Mouse (Mus musculus) T-cell, adult 2 months (primary cell): ENCODE data around the gene Rabl2.

Experiments
- DNase-seq: peaks from one replicate; pipeline ENCODE4 v3.0.0; 2022; ENCODE audit warnings: low spot score

Gene Rabl2

DNA sequence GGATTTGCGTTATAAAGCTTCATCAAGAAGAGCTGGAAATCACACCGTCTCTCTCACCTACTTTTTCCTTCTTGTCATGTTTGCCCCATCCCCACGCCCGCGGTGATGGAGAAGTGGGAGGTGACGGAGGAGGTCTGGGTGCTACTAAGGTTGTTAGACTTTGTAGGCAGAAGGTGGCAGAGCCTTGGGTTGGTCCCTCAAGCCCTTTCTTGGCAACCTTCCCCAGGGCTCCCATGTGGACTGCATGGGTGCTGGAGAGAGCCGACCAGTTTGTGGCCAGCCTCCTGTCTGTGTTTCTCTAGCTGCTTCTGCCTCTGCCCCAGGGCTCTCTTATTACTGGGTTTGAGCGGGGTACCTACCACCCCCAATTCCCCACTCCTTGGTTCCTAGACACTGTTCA, 41.2 kb downstream of the Rabl2 start:
- DNase-seq: no peak

DNA sequence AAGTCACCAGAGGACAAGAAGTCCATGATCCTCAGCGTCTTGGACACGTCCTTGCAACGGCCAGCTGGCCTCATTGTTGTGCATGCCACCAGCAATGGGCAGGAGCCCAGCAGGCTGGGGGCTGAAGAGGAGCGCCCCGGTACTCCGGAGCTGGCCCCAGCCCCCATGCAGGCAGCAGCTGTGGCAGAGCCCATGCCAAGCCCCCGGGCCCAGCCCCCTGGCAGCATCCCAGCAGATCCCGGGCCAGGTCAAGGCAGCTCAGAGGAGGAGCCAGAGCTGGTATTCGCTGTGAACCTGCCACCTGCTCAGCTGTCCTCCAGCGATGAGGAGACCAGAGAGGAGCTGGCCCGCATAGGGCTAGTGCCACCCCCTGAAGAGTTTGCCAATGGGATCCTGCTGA, 42.9 kb downstream of the Rabl2 start:
- DNase-seq: no peak

DNA sequence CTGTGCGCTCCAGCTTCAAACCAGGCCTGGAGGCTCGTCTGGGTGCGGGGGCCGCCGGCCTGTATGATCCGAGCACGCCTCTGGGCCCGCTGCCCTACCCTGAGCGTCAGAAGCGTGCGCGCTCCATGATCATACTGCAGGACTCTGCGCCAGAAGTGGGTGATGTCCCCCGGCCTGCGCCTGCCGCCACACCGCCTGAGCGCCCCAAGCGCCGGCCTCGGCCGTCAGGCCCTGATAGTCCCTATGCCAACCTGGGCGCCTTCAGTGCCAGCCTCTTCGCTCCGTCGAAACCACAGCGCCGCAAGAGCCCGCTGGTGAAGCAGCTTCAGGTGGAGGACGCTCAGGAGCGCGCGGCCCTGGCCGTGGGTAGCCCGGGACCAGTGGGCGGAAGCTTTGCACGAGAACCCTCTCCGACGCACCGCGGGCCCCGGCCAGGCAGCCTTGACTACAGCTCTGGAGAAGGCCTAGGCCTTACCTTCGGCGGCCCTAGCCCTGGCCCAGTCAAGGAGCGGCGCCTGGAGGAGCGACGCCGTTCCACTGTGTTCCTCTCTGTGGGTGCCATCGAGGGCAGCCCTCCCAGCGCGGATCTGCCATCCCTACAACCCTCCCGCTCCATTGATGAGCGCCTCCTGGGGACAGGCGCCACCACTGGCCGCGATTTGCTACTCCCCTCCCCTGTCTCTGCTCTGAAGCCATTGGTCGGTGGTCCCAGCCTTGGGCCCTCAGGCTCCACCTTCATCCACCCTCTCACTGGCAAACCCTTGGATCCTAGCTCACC, 43.7 kb downstream of the Rabl2 start:
- DNase-seq: no peak

DNA sequence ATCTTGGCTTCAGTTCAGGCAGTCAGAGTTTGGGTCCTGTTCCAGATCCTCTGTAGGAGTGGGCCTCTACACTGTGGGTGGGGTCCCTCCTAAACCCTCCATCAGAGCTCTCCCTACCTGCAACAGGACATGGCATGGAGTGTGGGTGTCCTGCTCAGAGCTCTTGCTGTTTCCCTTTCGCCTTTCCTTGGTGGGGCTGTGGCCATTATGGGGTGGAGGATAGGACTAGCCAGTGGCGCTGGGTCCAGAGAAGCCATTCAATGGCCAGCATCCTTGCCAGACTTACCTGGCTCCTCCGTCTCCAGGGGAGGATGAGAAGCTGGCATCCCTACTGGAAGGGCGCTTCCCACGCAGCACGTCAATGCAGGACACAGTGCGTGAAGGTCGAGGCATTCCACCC, 44.4 kb downstream of the Rabl2 start:
- no peak for DNase-seq

DNA sequence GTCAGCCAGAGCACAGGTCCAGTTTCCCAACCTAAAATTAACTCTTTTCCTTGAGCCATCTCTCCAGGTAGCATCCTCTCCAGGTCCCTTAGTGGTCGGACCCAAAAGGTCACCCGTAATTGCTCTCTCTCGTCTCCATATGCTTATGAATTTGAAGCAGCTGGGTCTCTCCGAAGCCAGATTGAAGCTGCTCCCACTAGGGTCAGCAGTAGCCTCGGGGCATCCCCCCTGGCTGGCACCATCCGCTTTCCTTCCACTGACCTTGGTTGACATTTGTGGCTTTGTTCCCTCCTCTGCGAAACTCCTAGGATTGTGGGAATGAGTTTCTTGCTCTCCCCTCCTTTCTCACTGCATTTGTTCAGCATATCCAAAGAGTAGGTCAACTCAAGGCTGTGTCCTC, 47.6 kb downstream of the Rabl2 start:
- DNase-seq: no peak

DNA sequence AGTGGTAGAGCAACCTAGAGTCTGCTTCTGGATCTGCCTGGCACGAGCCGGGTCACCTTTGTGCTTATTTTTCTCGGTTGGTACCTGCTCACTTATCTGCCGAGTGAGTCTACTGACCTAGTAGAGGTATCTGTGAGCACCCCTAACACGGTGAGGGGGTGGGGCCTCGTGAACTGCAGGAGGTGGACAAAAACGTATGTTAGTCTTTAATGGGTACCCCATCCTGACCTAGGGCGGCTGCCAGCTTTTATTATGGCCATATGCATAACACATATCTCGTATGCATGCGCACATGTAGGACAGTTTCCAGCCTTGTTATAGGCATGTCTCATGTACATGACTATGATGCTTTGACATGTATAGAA, 57.9 kb downstream of the Rabl2 start:
- DNase-seq: no peak

DNA sequence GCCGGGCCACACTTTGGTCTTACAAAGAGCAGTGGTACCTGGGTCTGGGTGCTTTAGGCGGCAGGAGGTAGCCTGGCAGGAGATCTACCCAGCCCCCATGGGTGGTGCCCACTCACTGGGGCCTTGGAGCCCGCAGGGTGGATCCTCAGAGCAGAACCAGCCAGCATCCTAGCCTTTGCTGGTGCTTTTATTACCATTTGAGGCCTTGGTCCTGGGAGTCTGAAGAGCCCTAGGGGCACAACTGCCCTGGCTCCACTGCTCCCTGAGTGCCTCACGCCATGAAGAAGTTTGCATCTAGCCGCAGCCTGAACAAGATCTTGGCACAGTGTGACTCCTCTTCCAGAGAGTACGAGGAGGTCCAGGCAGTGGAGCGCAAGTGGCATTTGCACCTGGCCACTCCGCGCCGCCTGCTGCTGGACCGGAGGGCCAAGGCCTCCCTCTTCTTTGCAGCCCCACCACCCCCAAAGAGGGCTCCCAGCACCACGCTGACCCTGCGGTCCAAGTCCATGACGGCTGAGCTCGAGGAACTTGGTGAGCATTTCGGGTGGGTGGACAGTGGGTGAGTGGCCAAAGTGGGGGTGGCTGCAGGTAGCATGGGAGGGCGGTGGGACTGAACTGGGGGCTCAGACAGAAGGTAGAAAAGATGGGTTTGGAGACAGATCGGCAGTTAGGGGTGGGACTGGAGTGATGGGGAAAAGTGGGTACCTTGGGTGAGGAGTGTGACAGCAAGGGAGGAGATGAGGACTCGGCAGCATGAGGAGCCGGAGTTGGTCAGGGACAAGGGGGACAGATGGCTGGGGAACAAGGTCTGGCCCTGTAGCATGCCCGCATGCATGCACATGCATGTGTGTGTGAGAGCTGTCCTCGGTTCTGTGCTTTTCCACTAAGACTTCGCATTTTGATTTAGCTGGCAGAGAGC, 58.5 kb downstream of the Rabl2 start:
- DNase-seq: no peak
